Mouse (Mus musculus): ENCODE results near the gene Pick1. TPM values are rescaled to one million over a fixed set of nuclear protein-coding genes. Genes with fewer than 3 reads are reported as not detected.
A peak's percentile ranks its signal among the peaks of the same experiment; 100 is the strongest.

Gene Pick1
- polyA plus RNA-seq, 1 experiment from 2014 or later: 24.5 TPM

DNA sequence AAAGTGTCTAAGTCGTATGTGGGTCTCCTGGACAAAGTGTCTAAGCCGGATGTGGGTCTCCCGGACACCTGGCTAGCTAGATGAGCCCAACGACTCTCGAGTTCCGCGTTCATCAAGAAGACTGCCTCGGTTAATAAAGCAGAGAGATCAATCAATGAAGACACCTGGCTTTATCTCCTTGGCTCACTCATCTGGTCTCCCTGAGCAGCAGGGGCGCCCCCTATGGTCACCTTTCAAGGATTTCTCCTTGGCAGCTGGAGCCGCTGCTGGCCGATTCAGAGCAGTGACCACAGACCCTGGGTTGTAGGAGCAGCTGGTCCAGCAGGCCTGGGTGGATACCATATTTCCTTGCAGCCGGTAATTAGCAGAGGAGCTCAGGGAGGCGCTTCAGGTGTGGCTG lies 33.4 kb downstream of the Pick1 start:
- no peak overlapping the region; the same call in 1 of the 2 replicates for H3K9ac ChIP-seq (ENCODE audit: low read length)
- ATAC-seq (ENCODE audit: insufficient number of reproducible peaks, insufficient read depth, low FRiP score, low read depth): no peak
- peaks cover 8% of the 10 kb centered on the region in 2 experiments; a peak in 3 of 4 replicates for H3K4me1 ChIP-seq (ENCODE audit: control insufficient read depth in 2 of 2, insufficient read depth in 2 of 2, low read length in 2 of 2)
- 23% methylated on average over 13 of the region's 13 CpGs for WGBS
- no peaks in the 10 kb centered on the region for H3K9me3 ChIP-seq (ENCODE audit: control insufficient read depth, low read length)
- peaks cover 42% of the 10 kb centered on the region for H3K27me3 ChIP-seq (ENCODE audit: control insufficient read depth, insufficient read depth, low read length)
- peak overlapping the region; percentile 98 for H3K4me2 ChIP-seq (ENCODE audit: low read length)
- no peaks in the 10 kb centered on the region for H3K36me3 ChIP-seq (ENCODE audit: control insufficient read depth, insufficient read depth, low read length)
- H3K27ac ChIP-seq (replicated peaks in 1 of 2; ENCODE audit: control insufficient read depth in 1 of 2, insufficient read depth in 1 of 2, low read depth in 2 of 2, low read length in 2 of 2): no peak overlapping the region; a peak in 1 of 4 replicates
- peak overlapping the region in 1 of 2 experiments; percentile 62; a peak in 1 of 4 replicates for H3K4me3 ChIP-seq (ENCODE audit: control insufficient read depth in 1 of 2, insufficient read depth in 1 of 2, low read depth in 1 of 2, low read length in 2 of 2)

DNA sequence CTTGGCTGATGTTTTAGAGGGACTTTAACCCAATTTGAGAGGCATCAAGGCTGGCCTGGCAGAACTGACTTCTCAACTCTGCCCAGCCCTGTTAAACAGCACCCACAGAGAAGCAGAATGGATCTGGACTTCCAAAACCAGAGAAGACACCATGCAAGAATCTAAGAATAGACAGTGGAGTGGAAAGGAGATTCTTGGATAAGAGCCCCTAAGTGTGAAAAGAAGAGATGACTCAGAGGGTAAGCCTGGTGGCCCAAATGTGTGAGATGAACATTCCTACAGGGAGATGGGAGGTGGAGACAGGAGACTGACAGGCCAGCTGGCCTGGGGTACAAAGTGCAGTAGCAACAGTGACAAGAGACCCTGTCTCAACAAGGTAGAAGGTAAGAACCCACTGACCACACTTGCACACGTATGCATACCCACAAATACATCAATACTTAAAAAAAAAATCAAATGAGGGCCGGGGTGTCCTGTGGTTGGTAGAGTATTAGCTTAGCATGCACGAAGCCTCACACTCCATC lies 33.9 kb downstream of the Pick1 start:
- H3K9ac ChIP-seq (ENCODE audit: low read length): no peak overlapping the region; the same call in 1 of the 2 replicates
- H3K27me3 ChIP-seq (ENCODE audit: control insufficient read depth, insufficient read depth, low read length): peaks cover 47% of the 10 kb centered on the region
- WGBS: 87% methylated on average over 3 of the region's 3 CpGs
- H3K27ac ChIP-seq (replicated peaks in 1 of 2; ENCODE audit: control insufficient read depth in 1 of 2, insufficient read depth in 1 of 2, low read depth in 2 of 2, low read length in 2 of 2): no peak overlapping the region; a peak in 1 of 4 replicates
- H3K36me3 ChIP-seq (ENCODE audit: control insufficient read depth, insufficient read depth, low read length): no peaks in the 10 kb centered on the region
- no peak for ATAC-seq (ENCODE audit: insufficient number of reproducible peaks, insufficient read depth, low FRiP score, low read depth)
- H3K4me2 ChIP-seq (ENCODE audit: low read length): peak overlapping the region; percentile 98; the same call in 1 of the 2 replicates
- no peak overlapping the region for H3K4me3 ChIP-seq (ENCODE audit: control insufficient read depth in 1 of 2, insufficient read depth in 1 of 2, low read depth in 1 of 2, low read length in 2 of 2)
- peaks cover 8% of the 10 kb centered on the region in 2 experiments; a peak in 3 of 4 replicates for H3K4me1 ChIP-seq (ENCODE audit: control insufficient read depth in 2 of 2, insufficient read depth in 2 of 2, low read length in 2 of 2)
- no peaks in the 10 kb centered on the region for H3K9me3 ChIP-seq (ENCODE audit: control insufficient read depth, low read length)

DNA sequence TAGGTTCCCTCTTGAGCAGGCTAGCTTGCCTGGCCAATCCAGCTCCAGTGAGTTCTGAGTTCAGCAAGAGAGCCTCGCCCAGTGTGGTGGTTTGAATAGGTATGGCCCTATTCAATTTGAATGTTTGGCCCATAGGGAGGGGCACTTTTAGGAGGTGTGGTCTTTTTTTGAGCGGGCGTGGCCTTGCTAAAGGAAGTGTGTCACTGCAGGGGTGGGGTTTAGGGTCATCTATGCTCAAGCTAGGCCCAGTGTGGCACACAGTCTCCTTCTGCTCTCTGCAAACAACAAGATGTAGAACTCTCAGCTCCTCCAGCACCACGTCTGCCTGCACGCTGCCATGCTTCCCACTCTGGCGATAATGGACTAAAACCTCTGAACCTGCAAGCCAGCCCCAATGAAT lies 34.8 kb downstream of the Pick1 start:
- no peaks in the 10 kb centered on the region for H3K9me3 ChIP-seq (ENCODE audit: control insufficient read depth, low read length)

DNA sequence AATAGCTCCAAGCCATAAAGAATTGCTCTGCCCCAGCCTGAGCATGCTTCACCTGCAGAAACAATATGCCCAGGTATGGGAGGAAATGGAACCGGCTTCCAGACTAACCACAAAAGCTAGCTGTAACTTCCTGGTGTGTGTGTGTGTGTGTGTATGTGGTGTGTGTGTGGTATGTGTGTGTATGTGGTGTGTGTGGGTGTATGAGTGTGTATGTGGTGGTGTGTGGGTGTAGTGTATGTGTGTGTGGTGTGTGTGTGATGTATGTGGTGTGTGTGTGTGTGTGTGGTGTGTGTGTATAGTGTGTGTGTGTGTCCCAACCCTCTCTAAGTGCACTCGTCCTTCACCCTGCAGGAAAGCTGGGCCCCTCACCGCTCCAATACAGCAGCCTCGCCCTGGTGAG lies 36.4 kb downstream of the Pick1 start:
- WGBS: 75% methylated on average over 4 of the region's 4 CpGs
- no peak overlapping the region for H3K4me2 ChIP-seq (ENCODE audit: low read length)
- no peak overlapping the region for H3K4me3 ChIP-seq (ENCODE audit: control insufficient read depth in 1 of 2, insufficient read depth in 1 of 2, low read depth in 1 of 2, low read length in 2 of 2)
- H3K36me3 ChIP-seq (ENCODE audit: control insufficient read depth, insufficient read depth, low read length): no peaks in the 10 kb centered on the region
- no peak overlapping the region for H3K9ac ChIP-seq (ENCODE audit: low read length)
- ATAC-seq (ENCODE audit: insufficient number of reproducible peaks, insufficient read depth, low FRiP score, low read depth): no peak
- no peak overlapping the region for H3K27ac ChIP-seq (replicated peaks in 1 of 2; ENCODE audit: control insufficient read depth in 1 of 2, insufficient read depth in 1 of 2, low read depth in 2 of 2, low read length in 2 of 2)
- H3K4me1 ChIP-seq (ENCODE audit: control insufficient read depth in 2 of 2, insufficient read depth in 2 of 2, low read length in 2 of 2): peaks cover 8 to 9% of the 10 kb centered on the region in 2 experiments; a peak in 3 of 4 replicates
- H3K9me3 ChIP-seq (ENCODE audit: control insufficient read depth, low read length): no peaks in the 10 kb centered on the region
- H3K27me3 ChIP-seq (ENCODE audit: control insufficient read depth, insufficient read depth, low read length): peaks cover 38% of the 10 kb centered on the region

More for the DNA sequence above, 34.8 kb downstream of the Pick1 start:
- ATAC-seq (ENCODE audit: insufficient number of reproducible peaks, insufficient read depth, low FRiP score, low read depth): no peak
- Histone ChIP-seq H3K4me1 (ENCODE audit: control insufficient read depth in 2 of 2, insufficient read depth in 2 of 2, low read length in 2 of 2) (peaks cover 8% of the 10 kb centered on the region in 2 experiments; a peak in 3 of 4 replicates), H3K4me2 (ENCODE audit: low read length) (no peak overlapping the region), H3K27ac (replicated peaks in 1 of 2; ENCODE audit: control insufficient read depth in 1 of 2, insufficient read depth in 1 of 2, low read depth in 2 of 2, low read length in 2 of 2) (no peak overlapping the region), H3K9ac (ENCODE audit: low read length) (no peak overlapping the region), H3K36me3 (ENCODE audit: control insufficient read depth, insufficient read depth, low read length) (no peaks in the 10 kb centered on the region), H3K4me3 (ENCODE audit: control insufficient read depth in 1 of 2, insufficient read depth in 1 of 2, low read depth in 1 of 2, low read length in 2 of 2) (no peak overlapping the region), H3K27me3 (ENCODE audit: control insufficient read depth, insufficient read depth, low read length) (peaks cover 47% of the 10 kb centered on the region)
- WGBS: 88% methylated on average over 6 of the region's 6 CpGs

DNA sequence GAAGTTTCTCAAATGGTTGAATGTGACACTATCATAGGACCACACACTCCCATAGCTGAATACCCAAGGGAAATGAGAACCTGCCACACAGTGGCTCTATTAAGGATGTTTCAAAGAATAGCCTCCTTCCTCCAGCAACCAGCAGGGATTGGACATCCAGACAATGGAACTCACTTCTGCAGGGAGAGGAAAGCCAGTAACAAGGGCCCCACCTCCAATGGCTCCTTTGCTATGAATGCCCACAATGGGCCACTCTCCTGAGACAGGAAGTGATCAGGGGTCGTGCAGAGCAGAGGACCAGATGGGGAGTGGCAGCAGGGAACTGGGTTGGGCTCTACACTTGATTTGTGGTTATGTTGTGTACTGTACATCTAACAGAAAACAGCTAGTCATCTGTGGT lies 39.5 kb downstream of the Pick1 start:
- Histone ChIP-seq H3K4me1 (ENCODE audit: control insufficient read depth in 2 of 2, insufficient read depth in 2 of 2, low read length in 2 of 2) (peaks cover 4 to 7% of the 10 kb centered on the region in 2 experiments; a peak in 2 of 4 replicates), H3K27ac (replicated peaks in 1 of 2; ENCODE audit: control insufficient read depth in 1 of 2, insufficient read depth in 1 of 2, low read depth in 2 of 2, low read length in 2 of 2) (no peak overlapping the region), H3K27me3 (ENCODE audit: control insufficient read depth, insufficient read depth, low read length) (peaks cover 18% of the 10 kb centered on the region), H3K36me3 (ENCODE audit: control insufficient read depth, insufficient read depth, low read length) (no peaks in the 10 kb centered on the region), H3K9me3 (ENCODE audit: control insufficient read depth, low read length) (no peaks in the 10 kb centered on the region), H3K4me2 (ENCODE audit: low read length) (no peak overlapping the region), H3K9ac (ENCODE audit: low read length) (no peak overlapping the region), H3K4me3 (ENCODE audit: control insufficient read depth in 1 of 2, insufficient read depth in 1 of 2, low read depth in 1 of 2, low read length in 2 of 2) (no peak overlapping the region)
- no peak for ATAC-seq (ENCODE audit: insufficient number of reproducible peaks, insufficient read depth, low FRiP score, low read depth)
- WGBS: 38% methylated on average over 1 of the region's 1 CpGs

DNA sequence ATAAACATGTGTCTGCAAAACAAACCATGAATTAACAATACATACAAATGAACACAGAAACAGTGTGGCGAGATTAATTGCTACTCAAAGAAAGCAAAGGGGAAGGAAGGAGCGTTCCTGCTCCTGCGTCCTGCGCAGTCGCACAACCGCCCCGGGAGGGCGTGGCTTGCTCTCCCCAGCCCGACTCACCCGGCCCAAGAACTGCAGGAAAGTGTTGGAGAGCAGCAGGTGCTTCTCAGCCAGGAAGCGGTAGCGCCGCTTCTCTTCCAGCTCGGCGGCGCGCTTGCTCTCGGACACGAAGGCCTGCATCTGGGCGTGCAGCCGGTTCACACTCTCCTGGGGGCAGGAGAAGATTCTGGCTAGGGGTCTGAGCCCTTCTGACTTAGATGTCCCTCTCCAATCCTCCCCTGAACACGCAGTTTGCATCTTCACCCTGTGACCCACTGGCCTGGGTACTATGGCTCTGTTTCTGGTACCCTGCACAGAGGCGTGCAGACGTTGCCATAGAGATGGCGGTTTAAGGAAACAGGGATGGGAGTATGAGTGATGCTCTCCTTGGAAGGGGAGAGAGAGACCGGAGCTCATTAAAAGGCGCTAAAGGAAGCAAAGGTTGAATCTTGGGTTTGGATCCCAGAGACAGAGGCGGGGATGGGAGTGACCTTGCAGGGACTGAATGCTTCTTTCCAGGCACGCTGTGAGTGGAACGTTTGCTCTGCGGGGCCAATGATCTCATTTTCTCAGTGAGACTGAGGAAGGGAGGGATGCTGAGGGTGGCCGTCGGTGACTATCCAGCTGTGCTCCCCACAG lies 41.5 kb downstream of the Pick1 start:
- Histone ChIP-seq H3K36me3 (ENCODE audit: control insufficient read depth, insufficient read depth, low read length) (no peaks in the 10 kb centered on the region), H3K27ac (replicated peaks in 1 of 2; ENCODE audit: control insufficient read depth in 1 of 2, insufficient read depth in 1 of 2, low read depth in 2 of 2, low read length in 2 of 2) (0 out of 4 replicates have a peak overlapping the region, but pooled peaks of 1 of the 2 experiments have one; percentile 6), H3K27me3 (ENCODE audit: control insufficient read depth, insufficient read depth, low read length) (peaks cover 14% of the 10 kb centered on the region), H3K9me3 (ENCODE audit: control insufficient read depth, low read length) (no peaks in the 10 kb centered on the region), H3K4me1 (ENCODE audit: control insufficient read depth in 2 of 2, insufficient read depth in 2 of 2, low read length in 2 of 2) (peaks cover 4 to 7% of the 10 kb centered on the region in 2 experiments; a peak in 2 of 4 replicates), H3K4me3 (ENCODE audit: control insufficient read depth in 1 of 2, insufficient read depth in 1 of 2, low read depth in 1 of 2, low read length in 2 of 2) (peak overlapping the region; percentile 36 to 40), H3K9ac (ENCODE audit: low read length) (peak overlapping the region; percentile 55), H3K4me2 (ENCODE audit: low read length) (peak overlapping the region; percentile 72)
- peak; percentile 32; the same call in 1 of the 2 replicates for ATAC-seq (ENCODE audit: insufficient number of reproducible peaks, insufficient read depth, low FRiP score, low read depth)
- WGBS: 4% methylated on average over 33 of the region's 33 CpGs

DNA sequence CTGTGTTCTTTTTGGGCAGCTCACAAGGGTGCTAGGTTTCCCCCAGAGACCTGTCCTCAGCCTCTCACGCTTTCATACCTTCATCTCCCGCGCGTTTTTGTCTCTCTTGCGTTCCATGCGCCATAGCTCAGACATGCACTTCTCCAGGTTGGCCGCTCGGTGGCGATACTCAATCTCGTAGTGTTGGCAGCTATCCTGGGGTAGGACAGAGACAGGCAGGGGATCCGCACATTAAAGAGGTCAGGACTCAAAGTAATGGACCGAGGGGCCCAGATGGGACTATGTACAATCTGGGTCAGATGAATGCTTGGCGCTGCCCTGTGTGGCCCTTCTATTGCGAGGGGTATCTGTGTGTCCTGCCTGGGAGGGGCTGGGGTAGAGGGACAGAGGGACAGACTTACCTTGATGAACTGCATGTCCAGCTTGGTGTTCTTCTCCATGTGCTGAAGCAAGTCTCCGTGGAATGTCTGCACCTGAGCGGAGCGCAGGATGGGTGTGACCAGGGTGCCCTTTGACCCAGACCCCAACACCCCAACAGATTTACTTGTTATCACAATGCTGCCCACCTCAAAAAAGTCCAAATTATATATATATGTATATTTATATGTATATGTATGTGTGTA lies 42.3 kb downstream of the Pick1 start:
- WGBS: 18% methylated on average over 17 of the region's 17 CpGs
- Histone ChIP-seq H3K27ac (replicated peaks in 1 of 2; ENCODE audit: control insufficient read depth in 1 of 2, insufficient read depth in 1 of 2, low read depth in 2 of 2, low read length in 2 of 2) (no peak overlapping the region), H3K9me3 (ENCODE audit: control insufficient read depth, low read length) (no peaks in the 10 kb centered on the region), H3K36me3 (ENCODE audit: control insufficient read depth, insufficient read depth, low read length) (no peaks in the 10 kb centered on the region), H3K4me2 (ENCODE audit: low read length) (peak overlapping the region; percentile 72), H3K27me3 (ENCODE audit: control insufficient read depth, insufficient read depth, low read length) (peaks cover 11% of the 10 kb centered on the region), H3K9ac (ENCODE audit: low read length) (peak overlapping the region; percentile 55; the same call in 1 of the 2 replicates), H3K4me3 (ENCODE audit: control insufficient read depth in 1 of 2, insufficient read depth in 1 of 2, low read depth in 1 of 2, low read length in 2 of 2) (peak overlapping the region; percentile 12 to 36; a peak in 3 of 4 replicates), H3K4me1 (ENCODE audit: control insufficient read depth in 2 of 2, insufficient read depth in 2 of 2, low read length in 2 of 2) (peaks cover 4 to 7% of the 10 kb centered on the region in 2 experiments; a peak in 2 of 4 replicates)
- no peak for ATAC-seq (ENCODE audit: insufficient number of reproducible peaks, insufficient read depth, low FRiP score, low read depth)

Data from heart, embryonic 14.5 days (tissue).